Mouse (Mus musculus) testis, postnatal 10 days (tissue): ENCODE measurements around the gene Dhrs9.
"Not testable (repeated sequence)": the region's sequence is repeated elsewhere in the genome, so short reads cannot be mapped to it uniquely, and the experiment has no call there.

ENCODE experiments used
- DNase-seq: peaks from one replicate; pipeline ENCODE4 v3.0.0; 2021; ENCODE audit warnings: low spot score

The Dhrs9 gene

DNA sequence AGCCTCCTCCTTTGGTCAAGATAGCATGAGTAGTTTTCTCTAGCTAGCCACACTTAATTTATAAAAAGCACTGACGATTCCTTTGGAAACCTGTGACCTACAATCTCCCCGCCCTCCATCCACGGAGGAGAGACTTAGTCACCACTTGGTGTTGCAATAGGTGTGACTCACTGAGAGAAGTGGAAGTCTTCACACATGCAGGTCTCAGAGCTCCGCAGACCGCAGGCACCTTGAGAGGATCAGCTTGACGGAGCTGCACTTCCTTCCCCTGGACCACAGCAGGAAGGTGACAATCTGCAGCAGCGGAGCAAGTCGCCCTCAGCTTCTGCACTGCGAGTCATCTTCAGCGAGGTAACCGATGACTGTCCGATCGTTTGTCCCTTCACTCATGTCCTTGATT lies at the start of gene Dhrs9:
Gene Dhrs9, plus strand, starts transcription at position 165 of the 400 bp plus-strand sequence.
- no peak for DNase-seq

GRCm38 (mm10) chr2:69331523-69331922 lies 48.7 kb upstream of the Dhrs9 start:
- not testable (repeated sequence) for DNase-seq

DNA sequence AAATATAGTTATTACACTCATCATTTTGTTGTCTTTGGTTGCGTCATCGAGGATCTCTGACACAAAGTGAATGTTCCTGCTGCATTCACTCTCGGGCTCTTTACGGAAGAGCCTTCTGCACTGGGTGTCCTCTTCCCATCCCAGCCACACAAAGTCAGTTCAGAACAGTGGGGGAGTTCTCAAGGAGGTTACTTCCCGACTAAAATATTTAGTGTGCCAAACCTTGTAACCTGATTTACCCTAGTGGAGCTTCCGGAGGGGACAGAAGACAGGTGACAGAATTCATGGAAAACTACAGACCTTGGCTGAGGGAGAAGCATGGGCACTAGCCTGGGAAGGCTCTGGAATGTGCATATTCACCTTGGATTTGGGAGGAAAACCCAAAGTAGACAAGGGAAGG lies 38.7 kb upstream of the Dhrs9 start:
- no peak for DNase-seq

GRCm38 (mm10) chr2:69342496-69343221 lies 37.6 kb upstream of the Dhrs9 start, which contains the start of gene Abcb11:
Gene Abcb11, minus strand, starts transcription at chr2:69342616.
- DNase-seq = no peak

DNA sequence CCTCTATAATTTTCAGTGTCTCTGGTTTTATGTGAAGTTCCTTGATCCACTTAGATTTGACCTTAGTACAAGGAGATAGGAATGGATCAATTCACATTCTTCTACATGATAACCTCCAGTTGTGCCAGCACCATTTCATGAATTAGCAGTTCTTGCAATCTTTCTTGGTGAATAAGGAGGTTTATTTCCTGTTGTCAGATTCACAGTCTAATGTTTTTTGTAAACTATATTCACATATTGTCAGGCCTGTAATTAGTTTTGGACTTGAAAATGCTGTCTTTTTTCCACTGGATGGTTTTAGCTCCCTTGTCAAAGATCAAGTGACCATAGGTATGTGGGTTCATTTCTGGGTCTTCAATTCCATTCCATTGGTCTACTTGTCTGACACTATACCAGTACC lies 24.8 kb upstream of the Dhrs9 start:
- not testable (repeated sequence) for DNase-seq

GRCm38 (mm10) chr2:69364831-69365230 lies 15.4 kb upstream of the Dhrs9 start:
- DNase-seq = no peak

GRCm38 (mm10) chr2:69365275-69365674 lies 15.0 kb upstream of the Dhrs9 start:
- DNase-seq = no peak

DNA sequence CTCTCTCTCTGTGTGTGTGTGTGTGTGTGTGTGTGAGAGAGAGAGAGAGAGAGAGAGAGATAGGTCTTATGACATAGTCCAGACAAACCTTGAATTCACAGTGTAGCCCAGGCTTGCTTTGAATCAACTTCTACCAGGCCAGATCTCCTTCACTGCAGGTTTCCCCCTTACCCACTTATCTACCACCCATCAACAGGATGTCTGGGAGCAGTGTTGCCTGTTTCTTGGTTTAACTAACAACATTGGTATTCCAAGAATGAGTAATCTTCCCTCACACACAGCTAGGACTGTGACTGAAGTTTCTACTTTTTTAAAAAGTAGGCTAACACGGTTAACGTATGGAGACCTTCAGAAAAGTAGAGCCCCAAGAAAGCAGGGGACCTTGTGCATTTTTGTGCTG lies 3.5 kb upstream of the Dhrs9 start:
- no peak for DNase-seq

DNA sequence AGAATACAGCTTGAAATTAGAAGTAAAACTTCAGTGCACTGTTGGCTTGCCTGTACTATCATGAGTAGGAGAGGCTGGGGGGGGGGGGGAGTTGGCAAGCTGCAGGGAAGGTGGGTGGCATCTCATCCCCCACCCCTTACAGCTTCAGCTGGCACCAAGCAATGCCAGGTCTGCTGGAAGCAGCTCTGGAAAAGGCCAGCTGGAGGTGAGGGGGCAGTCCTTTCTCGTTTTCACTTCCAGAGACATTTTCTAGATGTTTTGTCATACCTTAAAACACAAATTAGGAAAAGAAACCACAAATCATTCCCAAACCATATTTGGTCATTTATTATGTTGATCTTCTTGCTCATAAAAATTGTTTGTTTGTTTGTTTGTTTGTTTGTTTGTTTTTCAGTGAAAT lies 444 bp upstream of the Dhrs9 start:
- no peak for DNase-seq

GRCm38 (mm10) chr2:69381740-69382139 lies 1.5 kb downstream of the Dhrs9 start:
- no peak for DNase-seq

DNA sequence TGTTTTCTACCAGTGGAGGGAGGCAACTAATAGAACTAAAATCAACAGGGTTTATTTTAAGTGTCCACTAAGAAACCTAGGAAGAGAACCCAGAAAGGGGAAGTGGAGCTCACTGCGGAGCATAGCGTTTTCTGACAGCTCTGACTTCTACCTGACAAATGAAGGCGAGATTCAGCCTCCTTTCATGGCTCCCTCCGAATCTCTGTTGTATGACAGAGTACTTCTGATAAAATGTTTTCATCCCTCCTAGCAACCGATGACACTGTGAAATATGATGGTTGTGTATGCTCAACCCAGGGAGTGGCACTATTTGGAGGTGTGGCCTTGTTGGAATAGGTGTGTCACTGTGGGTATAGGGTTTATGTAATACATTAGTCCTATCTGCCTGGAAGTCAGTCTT lies 2.6 kb downstream of the Dhrs9 start:
- DNase-seq = no peak

DNA sequence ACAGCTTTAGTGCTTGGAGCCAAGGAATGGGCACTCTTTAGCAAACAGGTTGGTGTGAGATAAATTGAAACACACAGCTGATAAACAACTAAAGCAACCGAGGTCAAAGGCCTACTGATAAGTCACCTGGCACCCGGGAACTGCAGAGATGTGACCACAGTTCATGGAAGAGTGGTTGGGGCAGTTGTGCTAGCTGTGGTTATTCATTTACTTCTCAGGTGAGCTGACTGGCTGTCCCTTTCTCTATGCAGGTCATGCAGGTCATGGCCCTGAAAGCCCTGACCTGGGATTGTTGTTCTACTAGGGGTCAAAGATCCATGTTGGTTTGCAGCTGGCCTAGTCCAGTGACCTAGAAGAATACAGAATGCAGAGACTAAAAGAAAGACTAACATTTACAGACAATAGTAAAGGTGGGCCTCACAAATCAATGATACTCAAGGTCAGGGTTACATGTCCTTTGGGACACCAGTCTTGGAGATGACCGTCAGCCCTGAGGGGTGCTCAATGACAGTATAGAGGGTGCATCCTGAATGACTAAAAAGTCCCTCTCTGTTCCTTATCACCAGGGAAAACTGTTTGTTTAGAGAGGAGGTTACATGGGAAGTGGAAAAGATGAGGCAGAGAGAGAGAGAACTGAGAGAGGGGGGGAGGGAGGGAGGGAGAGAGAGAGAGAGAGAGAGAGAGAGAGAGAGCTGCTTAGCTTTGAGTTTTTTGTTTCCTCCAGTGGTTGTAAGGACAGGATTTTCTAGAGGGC lies 6.0 kb downstream of the Dhrs9 start:
- no peak for DNase-seq

GRCm38 (mm10) chr2:69393947-69394346 lies 13.7 kb downstream of the Dhrs9 start:
- no peak for DNase-seq

GRCm38 (mm10) chr2:69395597-69396248 lies 15.5 kb downstream of the Dhrs9 start:
- DNase-seq = no peak

- no peak for DNase-seq
Measured at GRCm38 (mm10) chr2:69396760-69397435, 16.7 kb downstream of the Dhrs9 start.

- DNase-seq = no peak
Measured at GRCm38 (mm10) chr2:69400866-69401604, 20.8 kb downstream of the Dhrs9 start.

DNA sequence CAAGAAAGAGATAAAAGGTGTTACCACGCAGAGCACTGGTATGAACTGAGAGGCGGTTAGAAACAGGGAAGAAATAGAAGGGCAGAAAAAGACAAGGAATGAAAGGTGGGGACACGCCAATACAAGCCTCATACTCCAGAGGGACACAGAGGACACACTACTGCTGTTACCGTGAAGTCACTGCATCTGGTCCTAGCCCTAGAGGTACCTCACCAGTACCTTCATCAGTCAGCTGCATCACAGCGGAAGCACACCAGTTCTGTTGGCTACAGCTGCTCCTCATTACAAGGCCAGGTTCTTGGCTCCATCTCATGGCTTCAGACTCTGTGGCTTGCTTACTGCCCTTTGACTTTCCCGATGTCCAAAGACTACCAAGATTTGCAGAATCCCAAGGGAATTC lies 21.6 kb downstream of the Dhrs9 start:
- DNase-seq = no peak

- no peak for DNase-seq
Measured at GRCm38 (mm10) chr2:69402309-69402708, 22.1 kb downstream of the Dhrs9 start.

DNA sequence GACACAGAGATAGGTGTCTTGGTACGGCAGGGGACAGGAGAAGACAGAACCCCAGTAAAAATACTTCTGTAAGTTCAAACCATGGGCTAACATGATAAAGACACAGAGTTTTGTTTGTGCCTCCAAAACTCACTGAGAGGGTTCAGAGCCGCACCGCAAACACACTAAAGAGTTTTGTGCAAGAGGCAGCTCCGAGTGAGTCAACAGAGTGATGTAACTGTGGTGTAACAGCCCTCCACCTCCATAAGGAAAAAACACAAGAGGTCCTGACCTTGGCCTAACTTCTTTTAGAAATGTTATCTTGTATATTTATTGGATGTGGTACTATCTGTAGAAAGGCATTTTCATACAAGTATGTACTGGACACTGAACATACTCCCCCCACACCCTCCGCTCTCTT lies 25.4 kb downstream of the Dhrs9 start:
- DNase-seq = no peak

GRCm38 (mm10) chr2:69414539-69414938 lies 34.3 kb downstream of the Dhrs9 start:
- no peak for DNase-seq

- no peak for DNase-seq
Measured at GRCm38 (mm10) chr2:69415070-69415469, 34.8 kb downstream of the Dhrs9 start.
